Mouse (Mus musculus): Measurements from ENCODE around the gene Napsa. TPM values are rescaled to one million over a fixed set of nuclear protein-coding genes. Genes with fewer than 3 reads are reported as not detected.

Napsa gene
- polyA plus RNA-seq, 1 experiment = not detected

DNA sequence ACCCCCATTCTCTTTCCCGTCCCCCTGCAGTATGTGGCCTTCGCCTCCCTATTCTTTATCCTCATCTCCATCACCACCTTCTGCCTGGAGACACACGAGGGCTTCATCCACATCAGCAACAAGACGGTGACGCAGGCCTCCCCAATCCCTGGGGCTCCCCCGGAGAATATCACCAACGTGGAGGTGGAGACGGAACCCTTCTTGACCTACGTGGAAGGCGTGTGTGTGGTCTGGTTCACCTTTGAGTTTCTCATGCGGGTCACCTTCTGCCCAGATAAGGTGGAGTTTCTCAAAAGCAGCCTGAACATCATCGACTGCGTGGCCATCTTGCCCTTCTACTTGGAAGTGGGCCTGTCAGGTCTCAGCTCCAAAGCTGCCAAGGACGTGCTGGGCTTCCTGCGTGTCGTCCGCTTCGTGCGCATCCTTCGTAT lies 23.0 kb downstream of the Napsa start:
- H3K36me3 ChIP-seq (ENCODE audit: control insufficient read depth, insufficient read depth) = no peaks in the 10 kb centered on the region
- no peak for TF ChIP-seq MYOG (IDR thresholded peaks at IDR 0.05; ENCODE audit: control insufficient read depth, extremely low read depth, insufficient read length)
- TF ChIP-seq CEBPB (IDR thresholded peaks at IDR 0.05; ENCODE audit: low read depth) = no peak
- no peak for TF ChIP-seq CTCF (IDR thresholded peaks at IDR 0.05; ENCODE audit: control insufficient read depth, insufficient read depth, insufficient read length)
- no peak for TF ChIP-seq MYOD1 (IDR thresholded peaks at IDR 0.05; ENCODE audit: control insufficient read depth, insufficient read length, low read depth)
- TF ChIP-seq FOSL1 (IDR thresholded peaks at IDR 0.05; ENCODE audit: insufficient read depth, low read length, poor library complexity, severe bottlenecking) = no peak
- no peak for TF ChIP-seq USF1 (IDR thresholded peaks at IDR 0.05; ENCODE audit: low read depth)
- no peak for TF ChIP-seq MAX (IDR thresholded peaks at IDR 0.05)
- no peaks in the 10 kb centered on the region for H3K79me3 ChIP-seq (ENCODE audit: low read depth)
- H3K79me2 ChIP-seq (ENCODE audit: control insufficient read depth, insufficient read depth) = no peaks in the 10 kb centered on the region
- H3ac ChIP-seq (ENCODE audit: control insufficient read depth, insufficient read length, low read depth) = no peak overlapping the region
- H3K27me3 ChIP-seq (ENCODE audit: control insufficient read depth, insufficient read depth, insufficient read length) = peaks cover 36% of the 10 kb centered on the region
- H3K4me3 ChIP-seq (ENCODE audit: insufficient read depth, poor library complexity, severe bottlenecking) = no peak overlapping the region

DNA sequence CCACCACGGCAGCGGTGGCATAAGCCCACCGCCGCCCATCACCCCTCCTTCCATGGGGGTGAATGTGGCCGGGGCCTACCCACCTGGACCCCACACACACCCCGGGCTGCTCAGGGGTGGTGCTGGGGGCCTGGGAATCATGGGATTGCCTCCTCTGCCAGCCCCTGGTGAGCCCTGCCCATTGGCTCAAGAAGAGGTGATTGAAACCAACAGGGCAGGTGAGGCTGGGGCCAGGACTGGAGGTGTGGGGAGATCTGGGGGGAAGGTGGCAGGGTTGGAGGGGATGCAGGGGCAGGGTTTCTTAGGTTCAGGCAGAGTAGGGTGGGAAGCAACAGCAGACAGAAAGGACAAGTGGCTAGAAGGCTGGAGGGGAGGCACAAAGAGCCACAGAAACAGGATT lies 23.9 kb downstream of the Napsa start:
- Histone ChIP-seq H3K79me3 (ENCODE audit: low read depth) (no peaks in the 10 kb centered on the region), H3K27me3 (ENCODE audit: control insufficient read depth, insufficient read depth, insufficient read length) (peaks cover 39% of the 10 kb centered on the region), H3ac (ENCODE audit: control insufficient read depth, insufficient read length, low read depth) (no peak overlapping the region), H3K4me3 (ENCODE audit: insufficient read depth, poor library complexity, severe bottlenecking) (no peak overlapping the region), H3K79me2 (ENCODE audit: control insufficient read depth, insufficient read depth) (no peaks in the 10 kb centered on the region), H3K36me3 (ENCODE audit: control insufficient read depth, insufficient read depth) (no peaks in the 10 kb centered on the region)
- TF ChIP-seq MYOD1 (IDR thresholded peaks at IDR 0.05; ENCODE audit: control insufficient read depth, insufficient read length, low read depth) (no peak), CTCF (IDR thresholded peaks at IDR 0.05; ENCODE audit: control insufficient read depth, insufficient read depth, insufficient read length) (no peak), FOSL1 (IDR thresholded peaks at IDR 0.05; ENCODE audit: insufficient read depth, low read length, poor library complexity, severe bottlenecking) (no peak), MYOG (IDR thresholded peaks at IDR 0.05; ENCODE audit: control insufficient read depth, extremely low read depth, insufficient read length) (no peak), CEBPB (IDR thresholded peaks at IDR 0.05; ENCODE audit: low read depth) (no peak), USF1 (IDR thresholded peaks at IDR 0.05; ENCODE audit: low read depth) (no peak)

DNA sequence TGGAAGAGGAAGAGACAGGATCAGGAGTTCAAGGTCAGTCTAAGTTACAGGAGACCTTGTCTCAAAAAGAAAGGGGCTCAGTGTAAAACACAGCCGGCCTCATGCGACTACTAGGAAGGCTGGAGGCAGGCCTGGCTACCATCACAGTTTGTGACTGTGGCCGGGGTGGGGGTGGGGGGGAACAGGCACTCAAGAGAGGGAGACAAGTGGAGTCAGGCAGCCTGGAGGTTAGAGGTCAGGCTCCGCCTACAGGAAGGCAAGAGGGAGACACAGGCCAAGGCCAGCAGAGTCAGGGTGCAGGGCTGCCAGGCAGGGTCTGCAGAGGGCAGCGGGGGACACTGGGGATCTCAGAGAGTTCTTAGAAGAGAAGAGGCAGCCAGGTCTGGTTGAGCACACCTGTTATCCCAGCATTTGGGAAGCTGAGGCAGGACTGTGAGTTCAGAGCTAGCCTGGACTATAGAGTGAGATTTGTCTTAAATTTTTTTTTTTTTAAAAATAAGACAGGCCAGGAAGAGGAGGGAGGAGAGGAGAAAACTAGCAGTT lies 24.9 kb downstream of the Napsa start:
- Histone ChIP-seq H3K36me3 (ENCODE audit: control insufficient read depth, insufficient read depth) (no peaks in the 10 kb centered on the region), H3K79me2 (ENCODE audit: control insufficient read depth, insufficient read depth) (no peaks in the 10 kb centered on the region), H3K4me3 (ENCODE audit: insufficient read depth, poor library complexity, severe bottlenecking) (no peak overlapping the region), H3ac (ENCODE audit: control insufficient read depth, insufficient read length, low read depth) (no peak overlapping the region), H3K79me3 (ENCODE audit: low read depth) (no peaks in the 10 kb centered on the region), H3K27me3 (ENCODE audit: control insufficient read depth, insufficient read depth, insufficient read length) (peaks cover 40% of the 10 kb centered on the region)
- no peak for TF ChIP-seq MYOG (IDR thresholded peaks at IDR 0.05; ENCODE audit: control insufficient read depth, extremely low read depth, insufficient read length)
- no peak for TF ChIP-seq MYOD1 (IDR thresholded peaks at IDR 0.05; ENCODE audit: control insufficient read depth, insufficient read length, low read depth)
- no peak for TF ChIP-seq USF1 (IDR thresholded peaks at IDR 0.05; ENCODE audit: low read depth)
- TF ChIP-seq CTCF (IDR thresholded peaks at IDR 0.05; ENCODE audit: control insufficient read depth, insufficient read depth, insufficient read length) = no peak
- TF ChIP-seq MAX (IDR thresholded peaks at IDR 0.05) = no peak
- TF ChIP-seq CEBPB (IDR thresholded peaks at IDR 0.05; ENCODE audit: low read depth) = no peak
- no peak for TF ChIP-seq FOSL1 (IDR thresholded peaks at IDR 0.05; ENCODE audit: insufficient read depth, low read length, poor library complexity, severe bottlenecking)

DNA sequence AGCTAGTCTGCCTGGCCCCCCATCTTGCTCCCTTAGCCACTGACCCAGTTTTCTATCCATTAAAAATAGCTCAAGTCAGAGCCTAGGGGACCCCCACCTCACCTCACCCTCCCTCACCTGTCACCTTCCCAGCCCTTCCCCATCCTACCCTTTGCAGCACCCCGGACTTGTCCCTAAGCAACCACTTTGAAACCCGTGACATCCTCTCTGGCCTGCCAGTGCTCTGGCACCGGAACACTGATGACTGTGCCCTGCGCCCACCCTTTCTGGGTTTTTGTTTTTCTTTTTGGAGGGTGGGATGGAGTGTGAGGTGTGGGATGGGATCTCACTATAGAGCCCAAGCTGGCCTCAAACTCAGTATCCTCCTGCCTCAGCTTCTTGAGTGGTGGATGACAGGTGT lies 25.5 kb downstream of the Napsa start:
- no peak for TF ChIP-seq MYOG (IDR thresholded peaks at IDR 0.05; ENCODE audit: control insufficient read depth, extremely low read depth, insufficient read length)
- no peak for TF ChIP-seq CEBPB (IDR thresholded peaks at IDR 0.05; ENCODE audit: low read depth)
- TF ChIP-seq CTCF (IDR thresholded peaks at IDR 0.05; ENCODE audit: control insufficient read depth, insufficient read depth, insufficient read length) = no peak
- TF ChIP-seq MYOD1 (IDR thresholded peaks at IDR 0.05; ENCODE audit: control insufficient read depth, insufficient read length, low read depth) = no peak
- TF ChIP-seq MAX (IDR thresholded peaks at IDR 0.05) = no peak
- H3K79me3 ChIP-seq (ENCODE audit: low read depth) = no peaks in the 10 kb centered on the region
- no peak overlapping the region for H3K4me3 ChIP-seq (ENCODE audit: insufficient read depth, poor library complexity, severe bottlenecking)
- no peaks in the 10 kb centered on the region for H3K79me2 ChIP-seq (ENCODE audit: control insufficient read depth, insufficient read depth)
- no peaks in the 10 kb centered on the region for H3K36me3 ChIP-seq (ENCODE audit: control insufficient read depth, insufficient read depth)
- H3ac ChIP-seq (ENCODE audit: control insufficient read depth, insufficient read length, low read depth) = no peak overlapping the region
- peaks cover 46% of the 10 kb centered on the region for H3K27me3 ChIP-seq (ENCODE audit: control insufficient read depth, insufficient read depth, insufficient read length)

DNA sequence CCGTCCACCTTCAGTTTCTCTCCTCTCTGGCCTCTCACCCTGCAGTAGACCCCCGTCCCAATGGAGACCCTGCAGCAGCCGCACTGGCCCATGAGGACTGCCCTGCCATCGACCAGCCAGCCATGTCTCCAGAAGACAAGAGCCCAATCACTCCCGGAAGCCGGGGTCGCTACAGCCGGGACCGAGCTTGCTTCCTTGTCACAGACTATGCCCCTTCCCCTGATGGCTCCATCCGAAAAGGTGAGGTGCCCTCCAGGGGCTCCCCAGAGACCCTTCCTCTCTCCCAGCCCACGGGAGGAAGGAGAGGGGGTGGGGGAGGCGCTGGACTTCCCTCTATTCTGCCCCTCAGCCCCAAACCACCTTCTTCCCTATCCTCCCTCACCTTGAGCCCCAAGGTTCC lies 26.2 kb downstream of the Napsa start:
- no peaks in the 10 kb centered on the region for H3K79me3 ChIP-seq (ENCODE audit: low read depth)
- no peaks in the 10 kb centered on the region for H3K79me2 ChIP-seq (ENCODE audit: control insufficient read depth, insufficient read depth)
- peaks cover 52% of the 10 kb centered on the region for H3K27me3 ChIP-seq (ENCODE audit: control insufficient read depth, insufficient read depth, insufficient read length)
- no peak for TF ChIP-seq CTCF (IDR thresholded peaks at IDR 0.05; ENCODE audit: control insufficient read depth, insufficient read depth, insufficient read length)
- no peak for TF ChIP-seq USF1 (IDR thresholded peaks at IDR 0.05; ENCODE audit: low read depth)
- TF ChIP-seq FOSL1 (IDR thresholded peaks at IDR 0.05; ENCODE audit: insufficient read depth, low read length, poor library complexity, severe bottlenecking) = no peak
- TF ChIP-seq MYOD1 (IDR thresholded peaks at IDR 0.05; ENCODE audit: control insufficient read depth, insufficient read length, low read depth) = no peak
- TF ChIP-seq CEBPB (IDR thresholded peaks at IDR 0.05; ENCODE audit: low read depth) = no peak
- no peak for TF ChIP-seq MYOG (IDR thresholded peaks at IDR 0.05; ENCODE audit: control insufficient read depth, extremely low read depth, insufficient read length)
- no peak for TF ChIP-seq MAX (IDR thresholded peaks at IDR 0.05)
- no peak overlapping the region for H3ac ChIP-seq (ENCODE audit: control insufficient read depth, insufficient read length, low read depth)
- H3K4me3 ChIP-seq (ENCODE audit: insufficient read depth, poor library complexity, severe bottlenecking) = no peak overlapping the region
- H3K36me3 ChIP-seq (ENCODE audit: control insufficient read depth, insufficient read depth) = no peaks in the 10 kb centered on the region
